Mouse (Mus musculus) testis, adult 2 months (tissue): ENCODE results near the gene Srp54c. TPM values are rescaled to one million over a fixed set of nuclear protein-coding genes. Genes with fewer than 3 reads are reported as not detected.

ENCODE experiments used
- H3K27ac ChIP-seq: fragments of 200-500 bp; 2 replicates; pipeline ENCODE4 v1.5.1; 2012; ENCODE audit warnings: low read depth, low read length; ENCODE audit not compliant: control insufficient read depth, insufficient read depth
- H3K27me3 ChIP-seq: fragments of 200-500 bp; 2 replicates; pipeline ENCODE4 v1.6.1; 2012; ENCODE audit warnings: mild to moderate bottlenecking, low read length, moderate library complexity; ENCODE audit not compliant: control insufficient read depth, insufficient read depth
- H3K36me3 ChIP-seq: fragments of 200-500 bp; 2 replicates; pipeline ENCODE4 v1.6.1; 2012; ENCODE audit warnings: mild to moderate bottlenecking, low read length; ENCODE audit not compliant: control insufficient read depth, insufficient read depth
- H3K4me1 ChIP-seq: fragments of 200-500 bp; 2 replicates; pipeline ENCODE4 v1.6.1; 2012; ENCODE audit warnings: low read length; ENCODE audit not compliant: control insufficient read depth, insufficient read depth
- H3K4me3 ChIP-seq: fragments of 200-500 bp; 2 replicates; pipeline ENCODE4 v1.5.1; 2012; ENCODE audit warnings: low read depth, mild to moderate bottlenecking, low read length, moderate library complexity, mixed read lengths; ENCODE audit not compliant: control insufficient read depth
- CTCF ChIP-seq: fragments of 200-500 bp; IDR thresholded peaks from 2 replicates; pipeline ENCODE4 v1.5.1; 2012; ENCODE audit warnings: low read depth, mild to moderate bottlenecking, inconsistent platforms, low read length, moderate library complexity; ENCODE audit not compliant: control insufficient read depth, insufficient read depth, insufficient replicate concordance
- POLR2A ChIP-seq: fragments of 200-500 bp; IDR thresholded peaks from 2 replicates; pipeline ENCODE4 v1.6.1; 2012; ENCODE audit warnings: low read depth, mild to moderate bottlenecking, inconsistent platforms, low read length, moderate library complexity; ENCODE audit not compliant: control insufficient read depth
- polyA plus RNA-seq: library from polyadenylated mRNA; depleted of rRNA; stranded (reverse); fragments of >200 nt; gene quantifications from 2 replicates; pipeline ENCODE4 v1.2.3, GENCODE M21; 2012; rRNA removed

The Srp54c gene
- polyA plus RNA-seq, 1 experiment, result 38.4 TPM

DNA sequence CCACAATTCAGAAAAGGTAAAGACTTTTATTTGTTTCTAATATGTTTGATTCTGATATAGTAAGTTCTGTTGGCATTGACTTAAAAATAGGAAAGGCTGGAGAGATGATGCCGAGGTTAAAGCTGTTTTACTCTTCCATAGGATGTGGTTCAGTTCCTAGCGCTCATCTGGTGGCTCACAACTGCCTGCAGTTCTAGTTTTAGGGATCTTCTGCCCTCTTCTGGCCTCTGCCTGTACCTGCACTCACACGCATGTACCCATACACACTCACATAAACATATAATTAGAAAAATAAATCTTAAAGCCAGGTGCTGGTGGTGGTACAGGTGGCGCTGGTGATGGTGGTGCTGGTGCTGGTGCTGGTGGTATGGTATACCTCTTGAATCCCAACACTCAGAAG lies 76.4 kb downstream of the Srp54c start:
- H3K4me3 ChIP-seq, result no peak overlapping the region
- TF ChIP-seq POLR2A (no peak), CTCF (no peak)
- H3K36me3 ChIP-seq, result no peaks in the 10 kb centered on the region
- H3K27me3 ChIP-seq, result no peaks in the 10 kb centered on the region
- peaks cover 5% of the 10 kb centered on the region for H3K4me1 ChIP-seq
- H3K27ac ChIP-seq, result no peak overlapping the region

DNA sequence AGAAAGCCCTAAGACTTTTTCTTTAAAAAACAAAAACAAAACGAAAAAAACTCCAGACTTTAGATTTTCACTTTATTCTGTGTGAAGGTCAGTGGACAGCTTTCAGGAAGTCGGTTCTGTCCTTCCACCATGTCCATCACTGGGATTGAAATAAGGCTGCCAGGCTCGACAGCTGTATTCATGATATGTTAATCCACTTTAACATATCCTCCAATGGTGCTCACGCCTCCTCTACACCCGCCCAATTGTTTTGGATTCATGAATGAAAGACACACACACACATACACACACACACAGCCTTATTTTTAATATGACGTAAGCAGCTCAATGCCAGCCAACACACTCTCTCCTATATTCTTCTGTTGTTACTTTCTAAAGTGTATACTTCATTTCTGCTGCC lies 77.6 kb downstream of the Srp54c start:
- no peaks in the 10 kb centered on the region for H3K27me3 ChIP-seq
- peaks cover 13% of the 10 kb centered on the region for H3K4me1 ChIP-seq
- no peak overlapping the region for H3K27ac ChIP-seq
- no peak overlapping the region for H3K4me3 ChIP-seq
- no peaks in the 10 kb centered on the region for H3K36me3 ChIP-seq
- TF ChIP-seq POLR2A (no peak), CTCF (no peak)

DNA sequence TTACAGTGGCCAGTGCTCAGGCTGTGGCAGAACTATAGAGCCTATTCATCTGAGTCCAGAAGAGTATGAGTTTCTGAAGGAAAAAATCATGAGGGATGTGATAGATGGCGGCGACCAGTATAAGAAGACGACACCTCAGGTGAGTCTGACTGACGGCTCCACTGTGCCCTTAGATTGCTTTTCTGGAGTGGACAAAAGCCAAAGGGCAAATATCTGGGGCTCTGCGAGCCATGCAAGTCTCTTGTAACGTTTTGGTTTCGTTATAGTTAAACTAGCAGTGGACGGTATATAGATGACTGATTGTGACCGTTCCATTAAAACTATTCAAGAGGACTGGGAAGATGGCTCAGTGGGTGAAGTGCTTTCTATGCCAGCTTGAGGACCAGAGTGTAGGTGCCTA lies 78.8 kb downstream of the Srp54c start:
- H3K27me3 ChIP-seq, result no peaks in the 10 kb centered on the region
- peaks cover 13% of the 10 kb centered on the region for H3K4me1 ChIP-seq
- H3K4me3 ChIP-seq, result no peak overlapping the region
- H3K27ac ChIP-seq, result no peak overlapping the region
- no peaks in the 10 kb centered on the region for H3K36me3 ChIP-seq
- TF ChIP-seq CTCF (no peak), POLR2A (no peak)

DNA sequence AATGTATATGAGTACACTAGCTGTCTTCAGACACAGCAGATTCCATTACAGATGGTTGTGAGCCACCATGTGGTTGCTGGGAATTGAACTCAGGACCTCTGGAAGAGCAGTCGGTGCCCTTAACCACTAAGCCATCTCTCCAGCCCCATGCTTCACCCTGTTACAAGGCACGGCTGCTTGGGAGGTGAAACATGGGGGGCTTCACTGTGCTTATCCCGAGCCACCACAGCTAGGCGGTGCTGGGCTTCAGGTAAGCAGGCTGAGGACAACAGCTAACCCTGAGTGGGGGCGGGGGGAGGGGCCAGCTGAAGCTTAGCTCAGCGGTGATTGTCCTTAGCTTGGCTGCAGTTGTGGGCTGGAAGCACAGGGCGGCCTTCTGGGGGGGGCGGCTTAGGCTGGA lies 79.5 kb downstream of the Srp54c start:
- no peak overlapping the region for H3K27ac ChIP-seq
- no peaks in the 10 kb centered on the region for H3K36me3 ChIP-seq
- TF ChIP-seq POLR2A (no peak), CTCF (no peak)
- no peaks in the 10 kb centered on the region for H3K27me3 ChIP-seq
- no peak overlapping the region for H3K4me3 ChIP-seq
- H3K4me1 ChIP-seq, result peaks cover 10% of the 10 kb centered on the region

DNA sequence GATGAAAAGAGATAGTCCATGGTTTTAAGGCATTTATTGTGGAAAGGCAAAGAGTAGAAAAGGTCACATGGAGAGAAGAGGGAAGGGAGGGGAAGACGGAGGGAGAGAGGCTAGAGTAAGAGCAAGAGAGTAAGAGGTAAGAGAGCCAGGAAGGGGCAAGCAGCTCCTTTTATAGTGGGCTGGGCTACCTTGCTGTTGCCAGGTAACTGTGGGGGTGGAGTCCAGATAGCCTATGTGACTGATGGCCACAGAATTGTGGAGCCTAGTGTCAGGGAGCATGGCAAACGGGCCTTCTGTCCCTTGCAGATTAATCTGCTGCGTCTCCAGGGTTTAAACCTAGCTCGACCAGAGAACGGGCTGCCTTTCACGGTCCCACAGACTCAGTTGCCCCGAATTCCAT lies 81.9 kb downstream of the Srp54c start:
- peak overlapping the region; percentile 21; the same call in 1 of the 2 replicates for H3K4me3 ChIP-seq
- no peak overlapping the region for H3K27ac ChIP-seq
- no peaks in the 10 kb centered on the region for H3K27me3 ChIP-seq
- no peaks in the 10 kb centered on the region for H3K36me3 ChIP-seq
- TF ChIP-seq POLR2A, result no peak
- no peak for TF ChIP-seq CTCF
- peaks cover 10% of the 10 kb centered on the region for H3K4me1 ChIP-seq

Other genes with a start within 250 kb of the Srp54c start
- gene Gm20403, start 243.6 kb upstream of the Srp54c start, polyA plus RNA-seq, result not detected in 2 replicates
- 50.0 and 51.8 TPM in 2 replicates for gene Baz1a, start 215.8 kb upstream of the Srp54c start, polyA plus RNA-seq
- gene 2700097O09Rik, start 150.1 kb upstream of the Srp54c start, polyA plus RNA-seq, result 6.9 and 8.6 TPM in 2 replicates
- gene Srp54a, start 149.9 kb upstream of the Srp54c start, polyA plus RNA-seq, result 19.5 and 20.1 TPM in 2 replicates
- 29.4 and 39.8 TPM in 2 replicates for gene Fam177a, start 105.7 kb upstream of the Srp54c start, polyA plus RNA-seq
- gene Srp54b, start 75.1 kb upstream of the Srp54c start, polyA plus RNA-seq, result 31.5 and 32.9 TPM in 2 replicates
- not detected in 2 replicates for gene 1700047I17Rik2, start 30.6 kb upstream of the Srp54c start, polyA plus RNA-seq
- 5.0 and 5.8 TPM in 2 replicates for gene 1110008L16Rik, start 69.4 kb downstream of the Srp54c start, polyA plus RNA-seq
- 8.9 and 10.2 TPM in 2 replicates for gene Ppp2r3c, start 72.8 kb downstream of the Srp54c start, polyA plus RNA-seq
- 448 and 538 TPM in 2 replicates for gene Psma6, start 154.1 kb downstream of the Srp54c start, polyA plus RNA-seq